ENCODE assay signal across 19 mouse cellular contexts in the genomic region with DNA sequence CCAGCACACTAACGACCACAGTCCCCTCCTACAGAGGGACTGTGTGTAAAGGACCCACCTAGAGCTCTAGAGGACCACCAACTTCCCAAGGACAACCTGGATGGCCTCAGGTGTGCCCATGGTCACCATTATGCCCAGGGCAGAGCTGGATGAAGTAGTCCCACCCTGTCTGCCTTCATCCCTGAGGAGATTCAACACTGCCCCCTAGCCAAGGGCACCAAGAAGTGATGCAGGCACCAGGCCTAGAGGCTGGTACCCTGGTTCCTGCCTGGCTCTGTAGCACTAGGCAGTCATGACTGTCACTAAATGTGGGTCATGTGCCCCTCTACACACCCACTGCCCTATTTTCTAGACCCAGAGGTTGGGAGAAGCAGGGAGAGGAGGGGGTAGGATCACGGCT. TPM values are rescaled to one million over a fixed set of nuclear protein-coding genes. Genes with fewer than 3 reads are reported as not detected.
A peak's percentile ranks its signal among the peaks of the same experiment; 100 is the strongest.
DNase-seq lines count a peak whose midpoint lies in the region; ATAC-seq and TF ChIP-seq lines count a peak whose summit lies in the region.
"Had no signal": no experiment of that assay in that cellular context is flagged by ENCODE, and none has a peak within 500 bp of the region (broad histone marks: within the 10 kb centered on the region; RNA-seq: fewer than 3 reads in every experiment).

No protein-coding gene starts in this region.

- DNase-seq in left cerebral cortex, adult 2 months (ENCODE audit: extremely low spot score in 1 of 2, low spot score in 2 of 2): no peak
- DNase-seq in left cerebral cortex, postnatal 36 days (ENCODE audit: low spot score in 2 of 2): no peak
- DNase-seq in MEL (ENCODE audit: low read depth, low spot score): no peak
- no peak for DNase-seq in liver, postnatal 0 days
- DNase-seq in frontal cortex, postnatal 25 days (ENCODE audit: low spot score in 2 of 2): no peak
- DNase-seq: adrenal gland, postnatal 10 days; cerebellum, adult 9-11 months had no signal

- H3K9ac ChIP-seq in MEL (ENCODE audit: control insufficient read depth, low read depth, low read length, poor library complexity, severe bottlenecking): no peak overlapping the region
- H3K9ac ChIP-seq in liver, postnatal 0 days (replicated peaks): no peak overlapping the region
- H3K9ac ChIP-seq in forebrain, embryonic 12.5 days: no peak overlapping the region
- H3K9ac ChIP-seq: neural tube, embryonic 13.5 days had no signal

- no peak for TF ChIP-seq EP300 in MEL (IDR thresholded peaks at IDR 0.05; ENCODE audit: low read depth in 1 of 2, low read length in 2 of 2)
- TF ChIP-seq EP300 in liver, postnatal 0 days (IDR thresholded peaks at IDR 0.05; ENCODE audit: low read depth): no peak

- H3K27ac ChIP-seq in left cerebral cortex, adult 2 months: no peak overlapping the region
- no peak overlapping the region for H3K27ac ChIP-seq in MEL (ENCODE audit: control insufficient read depth, low read depth, low read length)
- H3K27ac ChIP-seq in liver, postnatal 0 days (ENCODE audit: low read depth): peak overlapping the region; percentile 55; the same call in 1 of the 2 replicates
- H3K27ac ChIP-seq in forebrain, embryonic 12.5 days: no peak overlapping the region
- H3K27ac ChIP-seq: hindbrain, embryonic 10.5 days; midbrain, embryonic 10.5 days; neural tube, embryonic 13.5 days had no signal

- WGBS in liver, postnatal 0 days (ENCODE audit: insufficient replicate concordance): 87% methylated on average over 2 of the region's 2 CpGs
- WGBS in forebrain, embryonic 12.5 days: 80% methylated on average over 2 of the region's 2 CpGs

- TF ChIP-seq CTCF in left cerebral cortex, adult 2 months (IDR thresholded peaks at IDR 0.05): peak; percentile 9; the same call in 1 of the 2 replicates
- peak in 2 of 3 experiments; percentile 29 to 34; a peak in 3 of 6 replicates for TF ChIP-seq CTCF in MEL (IDR thresholded peaks at IDR 0.05 in 2 of 3, conservative IDR thresholded peaks at IDR 0.05 in 1 of 3; ENCODE audit: control insufficient read depth in 1 of 3, insufficient read depth in 1 of 3, low read depth in 2 of 3, low read length in 3 of 3, poor library complexity in 1 of 3, severe bottlenecking in 1 of 3)
- TF ChIP-seq CTCF in liver, postnatal 0 days (IDR thresholded peaks at IDR 0.05; ENCODE audit: low read depth): peak; percentile 59

- peak overlapping the region; percentile 73 for H3K4me2 ChIP-seq in liver, postnatal 0 days (ENCODE audit: low read depth, low read length)
- H3K4me2 ChIP-seq in forebrain, embryonic 12.5 days: no peak overlapping the region
- H3K4me2 ChIP-seq: neural tube, embryonic 13.5 days had no signal

- no peaks in the 10 kb centered on the region for H3K27me3 ChIP-seq in MEL (ENCODE audit: control insufficient read depth in 1 of 2, insufficient read depth in 2 of 2, low read length in 2 of 2)
- peaks cover 2% of the 10 kb centered on the region; the same call in 1 of the 2 replicates for H3K27me3 ChIP-seq in erythroblast, embryonic 14.5 days (ENCODE audit: control insufficient read depth)
- H3K27me3 ChIP-seq in liver, postnatal 0 days (ENCODE audit: insufficient read depth, low read length): no peaks in the 10 kb centered on the region
- H3K27me3 ChIP-seq in forebrain, embryonic 12.5 days: no peaks in the 10 kb centered on the region
- H3K27me3 ChIP-seq: neural tube, embryonic 13.5 days had no signal

- TF ChIP-seq POLR2A in MEL (IDR thresholded peaks at IDR 0.05; ENCODE audit: control insufficient read depth in 1 of 2, insufficient read depth in 1 of 2, low read depth in 1 of 2, low read length in 2 of 2, poor library complexity in 1 of 2): no peak; a peak in 1 of 4 replicates

- H3K79me2 ChIP-seq in MEL (ENCODE audit: control insufficient read depth, insufficient read depth, low read length, poor library complexity): no peaks in the 10 kb centered on the region

- no peak for ATAC-seq in liver, postnatal 0 days
- ATAC-seq in forebrain, embryonic 12.5 days (ENCODE audit: low FRiP score): no peak

- intact Hi-C loops in left cerebral cortex, adult 2 months (cut with DNase I): no loop called here
- intact Hi-C loops in left cerebral cortex, postnatal 36 days (cut with DNase I): no loop called here

- H3K4me3 ChIP-seq in left cerebral cortex, adult 2 months: no peak overlapping the region
- H3K4me3 ChIP-seq in MEL (ENCODE audit: control insufficient read depth in 1 of 2, insufficient read depth in 1 of 2, low read depth in 2 of 2, low read length in 2 of 2): no peak overlapping the region
- peak overlapping the region; percentile 84 for H3K4me3 ChIP-seq in erythroblast, embryonic 14.5 days (replicated peaks)
- no peak overlapping the region for H3K4me3 ChIP-seq in liver, postnatal 0 days (ENCODE audit: low read depth, low read length)
- H3K4me3 ChIP-seq in forebrain, embryonic 12.5 days (replicated peaks): no peak overlapping the region
- H3K4me3 ChIP-seq: hindbrain, embryonic 10.5 days; midbrain, embryonic 10.5 days; neural tube, embryonic 13.5 days had no signal

- no peaks in the 10 kb centered on the region for H3K4me1 ChIP-seq in MEL (ENCODE audit: control insufficient read depth in 1 of 2, insufficient read depth in 2 of 2, low read length in 2 of 2)
- peaks cover 83% of the 10 kb centered on the region for H3K4me1 ChIP-seq in erythroblast, embryonic 14.5 days (ENCODE audit: control insufficient read depth)
- peaks cover 23% of the 10 kb centered on the region for H3K4me1 ChIP-seq in liver, postnatal 0 days (ENCODE audit: insufficient read depth)
- peaks cover 10% of the 10 kb centered on the region for H3K4me1 ChIP-seq in forebrain, embryonic 12.5 days

- H3K9me3 ChIP-seq in MEL (replicated peaks; ENCODE audit: insufficient read depth, low read length): no peaks in the 10 kb centered on the region
- peaks cover 2% of the 10 kb centered on the region for H3K9me3 ChIP-seq in erythroblast, embryonic 14.5 days (ENCODE audit: control insufficient read depth, low read length)
- H3K9me3 ChIP-seq in liver, postnatal 0 days (ENCODE audit: low read length): no peaks in the 10 kb centered on the region
- no peaks in the 10 kb centered on the region for H3K9me3 ChIP-seq in forebrain, embryonic 12.5 days
- H3K9me3 ChIP-seq: hindbrain, embryonic 10.5 days; midbrain, embryonic 10.5 days; neural tube, embryonic 13.5 days had no signal

- no peak for TF ChIP-seq RAD21 in MEL (IDR thresholded peaks at IDR 0.05; ENCODE audit: low read depth, low read length)

- no peaks in the 10 kb centered on the region; a peak in 1 of 4 replicates for H3K36me3 ChIP-seq in MEL (ENCODE audit: control insufficient read depth in 1 of 2, insufficient read depth in 2 of 2, low read length in 2 of 2)
- H3K36me3 ChIP-seq in erythroblast, embryonic 14.5 days (ENCODE audit: control insufficient read depth): peaks cover 76% of the 10 kb centered on the region
- peaks cover 46% of the 10 kb centered on the region for H3K36me3 ChIP-seq in liver, postnatal 0 days (replicated peaks; ENCODE audit: insufficient read depth, low read length)
- peaks cover 49% of the 10 kb centered on the region for H3K36me3 ChIP-seq in forebrain, embryonic 12.5 days (replicated peaks)

RNA-seq across cellular contexts. Expression of gene Aip, which starts 6.1 kb away (rescaled TPM):
- 100 to 1,000 TPM; 118 to 125 TPM for total RNA-seq in left cerebral cortex, adult 2 months (2021)
- total RNA-seq in left cerebral cortex, postnatal 36 days (2021): 100 to 1,000 TPM; 106 to 133 TPM
- 37.8 and 40.0 TPM in 2 replicates for total RNA-seq in MEL (2012; rRNA removed)
- polyA plus RNA-seq in MEL (2012; ENCODE audit: insufficient read depth in 1 of 2, insufficient read length in 2 of 2, low read depth in 1 of 2, low replicate concordance in 2 of 2, missing spikeins in 1 of 2): 100 to 1,000 TPM in 1 of 2 experiments, not detected in 1; 101 TPM
- 23.9 and 25.1 TPM in 2 replicates for polyA plus RNA-seq in erythroblast, embryonic 14.5 days (2012)
- 23.1 and 26.8 TPM in 2 replicates for polyA plus RNA-seq in liver, postnatal 0 days (2015; fragmentation: Nextera tagmentation; extraction: Ambion mirVana)
- 56.4 and 60.7 TPM in 2 replicates for polyA plus RNA-seq in forebrain, embryonic 12.5 days (2016; fragmentation: Nextera tagmentation; extraction: Ambion mirVana)

RNA-seq across cellular contexts. Expression of gene Gpr152, which starts 7.8 kb away (rescaled TPM):
- total RNA-seq in left cerebral cortex, adult 2 months (2021): not detected
- not detected for total RNA-seq in left cerebral cortex, postnatal 36 days (2021)
- not detected in 2 replicates for total RNA-seq in MEL (2012; rRNA removed)
- under 1 TPM in 1 of 2 experiments, not detected in 1; 0.03 TPM for polyA plus RNA-seq in MEL (2012; ENCODE audit: insufficient read depth in 1 of 2, insufficient read length in 2 of 2, low read depth in 1 of 2, low replicate concordance in 2 of 2, missing spikeins in 1 of 2)
- 0.01 TPM in 1 of 2 replicates, not detected in the other for polyA plus RNA-seq in erythroblast, embryonic 14.5 days (2012)
- polyA plus RNA-seq in liver, postnatal 0 days (2015; fragmentation: Nextera tagmentation; extraction: Ambion mirVana): not detected in 2 replicates
- not detected in 2 replicates for polyA plus RNA-seq in forebrain, embryonic 12.5 days (2016; fragmentation: Nextera tagmentation; extraction: Ambion mirVana)
- total RNA-seq: adrenal gland, postnatal 10 days; granulocyte monocyte progenitor cell, adult 5-6 weeks; monocyte, adult 5-6 weeks had no signal
- polyA plus RNA-seq: heart, embryonic 14.5 days; hindbrain, embryonic 10.5 days; kidney, embryonic 16.5 days; limb, embryonic 11.5 days; lung, embryonic 16.5 days; midbrain, embryonic 10.5 days; neural tube, embryonic 13.5 days; stomach, embryonic 16.5 days had no signal

RNA-seq across cellular contexts. Expression of gene Cabp4, which starts 12.1 kb away (rescaled TPM):
- total RNA-seq in left cerebral cortex, adult 2 months (2021): under 1 TPM in 1 of 2 experiments, not detected in 1; 0.26 TPM
- total RNA-seq in left cerebral cortex, postnatal 36 days (2021): not detected
- 0.08 and 0.13 TPM in 2 replicates for total RNA-seq in MEL (2012; rRNA removed)
- polyA plus RNA-seq in MEL (2012; ENCODE audit: insufficient read depth in 1 of 2, insufficient read length in 2 of 2, low read depth in 1 of 2, low replicate concordance in 2 of 2, missing spikeins in 1 of 2): under 1 TPM in 1 of 2 experiments, not detected in 1; 0.24 TPM
- polyA plus RNA-seq in erythroblast, embryonic 14.5 days (2012): 0.05 TPM in 2 replicates
- 0.11 and 0.15 TPM in 2 replicates for polyA plus RNA-seq in liver, postnatal 0 days (2015; fragmentation: Nextera tagmentation; extraction: Ambion mirVana)
- 0.09 TPM in 2 replicates for polyA plus RNA-seq in forebrain, embryonic 12.5 days (2016; fragmentation: Nextera tagmentation; extraction: Ambion mirVana)
- total RNA-seq: granulocyte monocyte progenitor cell, adult 5-6 weeks; monocyte, adult 5-6 weeks had no signal
- polyA plus RNA-seq: heart, embryonic 14.5 days; limb, embryonic 11.5 days; lung, embryonic 16.5 days; midbrain, embryonic 10.5 days had no signal

RNA-seq across cellular contexts. Expression of gene Coro1b, which starts 16.7 kb away (rescaled TPM):
- 10 to 100 TPM; 72.6 to 82.2 TPM for total RNA-seq in left cerebral cortex, adult 2 months (2021)
- total RNA-seq in left cerebral cortex, postnatal 36 days (2021): 10 to 100 TPM; 75.7 to 81.1 TPM
- 54.1 and 55.5 TPM in 2 replicates for total RNA-seq in MEL (2012; rRNA removed)
- 100 to 1,000 TPM in 1 of 2 experiments, not detected in 1; 111 TPM for polyA plus RNA-seq in MEL (2012; ENCODE audit: insufficient read depth in 1 of 2, insufficient read length in 2 of 2, low read depth in 1 of 2, low replicate concordance in 2 of 2, missing spikeins in 1 of 2)
- 6.2 and 7.5 TPM in 2 replicates for polyA plus RNA-seq in erythroblast, embryonic 14.5 days (2012)
- polyA plus RNA-seq in liver, postnatal 0 days (2015; fragmentation: Nextera tagmentation; extraction: Ambion mirVana): 63.0 and 64.4 TPM in 2 replicates
- polyA plus RNA-seq in forebrain, embryonic 12.5 days (2016; fragmentation: Nextera tagmentation; extraction: Ambion mirVana): 125 and 135 TPM in 2 replicates

RNA-seq across cellular contexts. Expression of gene Ptprcap, which starts 21.6 kb away (rescaled TPM):
- total RNA-seq in left cerebral cortex, adult 2 months (2021): 1 to 10 TPM; 1.2 to 1.7 TPM
- 1 to 10 TPM; 1.3 to 1.8 TPM for total RNA-seq in left cerebral cortex, postnatal 36 days (2021)
- total RNA-seq in MEL (2012; rRNA removed): 75.7 and 80.3 TPM in 2 replicates
- polyA plus RNA-seq in MEL (2012; ENCODE audit: insufficient read depth in 1 of 2, insufficient read length in 2 of 2, low read depth in 1 of 2, low replicate concordance in 2 of 2, missing spikeins in 1 of 2): 10 to 100 TPM in 1 of 2 experiments, not detected in 1; 67.9 TPM
- polyA plus RNA-seq in erythroblast, embryonic 14.5 days (2012): 5.6 and 7.7 TPM in 2 replicates
- 35.7 and 35.8 TPM in 2 replicates for polyA plus RNA-seq in liver, postnatal 0 days (2015; fragmentation: Nextera tagmentation; extraction: Ambion mirVana)
- polyA plus RNA-seq in forebrain, embryonic 12.5 days (2016; fragmentation: Nextera tagmentation; extraction: Ambion mirVana): 0.51 and 0.74 TPM in 2 replicates
- polyA plus RNA-seq: midbrain, embryonic 10.5 days had no signal

Comparison
In these comparisons a context has a peak if more than half of its experiments do, and no peak if none do; other contexts are left out.
1. CTCF ChIP-seq: peak in every context shown above with its lines; median percentile 59 in liver, postnatal 0 days; 32 in MEL; 9 in left cerebral cortex, adult 2 months.